Mouse (Mus musculus): ENCODE measurements around the gene C1s2. TPM values are rescaled to one million over a fixed set of nuclear protein-coding genes. Genes with fewer than 3 reads are reported as not detected.
A peak's percentile ranks its signal among the peaks of the same experiment; 100 is the strongest.
"Not testable (repeated sequence)": the region's sequence is repeated elsewhere in the genome, so short reads cannot be mapped to it uniquely, and the experiment has no call there.

Gene C1s2
- total and polyA plus RNA-seq, 2 experiments: 0.09 TPM; not detected in 1

DNA sequence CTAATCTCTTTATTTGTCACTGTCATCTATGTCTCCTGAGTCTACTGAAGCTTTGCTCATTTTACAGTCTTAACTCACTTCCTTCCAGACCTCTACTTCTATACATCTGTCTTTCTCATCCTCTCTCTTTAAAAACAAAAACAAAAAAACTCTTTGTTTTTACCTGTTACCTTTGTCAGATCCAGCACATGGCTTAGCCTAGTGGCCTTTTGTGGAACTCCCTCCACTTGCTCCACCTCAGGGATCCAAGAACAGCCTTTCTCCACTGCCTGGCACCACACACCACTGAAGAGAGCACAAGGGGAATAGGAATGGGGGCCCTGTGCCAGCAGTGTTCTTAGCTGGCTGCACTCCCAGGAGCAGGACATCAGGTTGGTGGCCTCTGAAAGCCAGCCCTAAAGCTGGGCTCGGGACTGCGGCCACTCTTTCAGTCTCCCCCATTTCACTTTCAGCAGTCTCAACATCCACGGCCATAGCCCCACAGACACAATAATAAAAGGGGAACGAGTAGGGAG, 43.6 kb downstream of the C1s2 start:
- peak; percentile 27 for DNase-seq (ENCODE audit: extremely low read depth, low read depth, low spot score)
- 56% methylated on average over 4 of the region's 4 CpGs for WGBS
- H3K4me3 ChIP-seq (ENCODE audit: insufficient read depth, low read depth, low read length): no peak overlapping the region
- no peak overlapping the region for H3K27ac ChIP-seq (replicated peaks; ENCODE audit: insufficient read depth, low read depth, low read length)
- H3K36me3 ChIP-seq (ENCODE audit: control insufficient read depth, insufficient read depth, low read length): no peaks in the 10 kb centered on the region
- TF ChIP-seq CTCF (IDR thresholded peaks at IDR 0.05; ENCODE audit: low read depth, low read length) (no peak), POLR2A (IDR thresholded peaks at IDR 0.05; ENCODE audit: extremely low read depth, insufficient read depth, low read length) (no peak)
- H3K9ac ChIP-seq (ENCODE audit: low read depth, low read length): no peak overlapping the region
- H3K4me1 ChIP-seq (ENCODE audit: control insufficient read depth, insufficient read depth, low read length): no peaks in the 10 kb centered on the region
- no peaks in the 10 kb centered on the region for H3K79me2 ChIP-seq (ENCODE audit: control insufficient read depth, insufficient read depth, low read length)
- no peaks in the 10 kb centered on the region for H3K27me3 ChIP-seq (ENCODE audit: control insufficient read depth, insufficient read depth, low read length)

DNA sequence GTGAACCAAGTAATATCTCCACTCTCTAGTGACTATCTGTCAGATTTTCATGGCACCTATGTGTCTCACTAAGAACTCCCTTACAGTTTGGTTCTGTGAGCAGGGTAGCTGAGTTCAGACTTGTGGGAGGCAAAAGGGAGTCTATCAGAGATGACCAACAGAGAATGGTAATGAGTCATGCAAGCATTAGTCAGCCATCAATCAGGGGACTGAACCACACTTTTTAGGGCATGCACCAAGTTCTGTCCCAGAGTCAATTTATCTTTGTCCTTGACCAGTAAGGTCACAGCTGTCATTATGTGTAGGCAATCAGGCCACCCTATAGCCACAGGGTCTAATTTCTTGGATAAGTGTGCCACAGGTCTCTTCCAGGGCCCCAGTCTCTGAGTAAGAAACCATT, 47.1 kb downstream of the C1s2 start:
- no peaks in the 10 kb centered on the region for H3K27me3 ChIP-seq (ENCODE audit: control insufficient read depth, insufficient read depth, low read length)
- TF ChIP-seq POLR2A (IDR thresholded peaks at IDR 0.05; ENCODE audit: extremely low read depth, insufficient read depth, low read length) (no peak), CTCF (IDR thresholded peaks at IDR 0.05; ENCODE audit: low read depth, low read length) (no peak)
- no peaks in the 10 kb centered on the region for H3K79me2 ChIP-seq (ENCODE audit: control insufficient read depth, insufficient read depth, low read length)
- H3K36me3 ChIP-seq (ENCODE audit: control insufficient read depth, insufficient read depth, low read length): no peaks in the 10 kb centered on the region
- no peak for DNase-seq (ENCODE audit: extremely low read depth, low read depth, low spot score)
- peaks cover 3% of the 10 kb centered on the region; the same call in 1 of the 2 replicates for H3K4me1 ChIP-seq (ENCODE audit: control insufficient read depth, insufficient read depth, low read length)
- no peak overlapping the region for H3K4me3 ChIP-seq (ENCODE audit: insufficient read depth, low read depth, low read length)
- H3K9ac ChIP-seq (ENCODE audit: low read depth, low read length): no peak overlapping the region
- no peak overlapping the region for H3K27ac ChIP-seq (replicated peaks; ENCODE audit: insufficient read depth, low read depth, low read length)

DNA sequence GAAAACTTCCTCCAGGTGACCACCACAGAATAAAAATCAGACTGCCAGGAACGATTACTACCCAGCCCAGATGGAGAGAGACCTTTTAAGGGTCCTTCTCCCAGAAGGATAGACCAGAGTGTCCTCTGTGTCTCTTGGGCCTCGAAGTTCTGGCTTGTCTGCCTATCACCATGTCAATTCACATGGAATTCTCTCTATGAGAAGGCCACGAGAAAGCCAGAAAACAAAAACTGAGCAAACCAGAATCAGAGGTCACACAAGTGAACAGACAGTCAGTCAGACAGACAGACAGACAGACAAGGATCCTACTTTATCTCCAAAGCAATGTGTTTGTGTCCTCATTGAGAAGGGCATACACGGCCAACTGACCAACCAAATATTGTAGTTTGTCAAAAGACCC, 49.6 kb downstream of the C1s2 start:
- WGBS: 54% methylated on average over 4 of the region's 4 CpGs
- H3K27me3 ChIP-seq (ENCODE audit: control insufficient read depth, insufficient read depth, low read length): no peaks in the 10 kb centered on the region

DNA sequence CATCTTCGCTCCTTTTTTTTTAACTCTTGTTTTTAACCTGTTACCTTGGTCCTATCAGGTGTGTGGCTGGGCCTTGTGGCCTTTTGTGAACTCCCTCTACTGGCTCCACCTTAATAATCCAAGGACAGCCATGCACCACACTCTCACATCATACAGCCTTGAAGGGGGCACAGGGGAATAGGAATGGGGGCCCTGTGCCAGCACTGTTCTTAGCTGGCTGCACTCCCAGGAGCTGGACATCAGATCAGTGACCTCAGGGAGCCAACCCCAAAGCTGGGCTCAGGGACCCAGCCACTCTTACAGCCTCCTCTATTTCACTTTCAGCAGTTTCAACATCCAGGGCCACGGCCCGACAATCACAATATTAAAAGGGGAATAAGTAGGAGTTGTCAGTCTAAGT, 50.1 kb downstream of the C1s2 start:
- Histone ChIP-seq H3K79me2 (ENCODE audit: control insufficient read depth, insufficient read depth, low read length) (no peaks in the 10 kb centered on the region), H3K27ac (replicated peaks; ENCODE audit: insufficient read depth, low read depth, low read length) (no peak overlapping the region), H3K4me3 (ENCODE audit: insufficient read depth, low read depth, low read length) (no peak overlapping the region), H3K9ac (ENCODE audit: low read depth, low read length) (no peak overlapping the region), H3K4me1 (ENCODE audit: control insufficient read depth, insufficient read depth, low read length) (peaks cover 3% of the 10 kb centered on the region; the same call in 1 of the 2 replicates), H3K36me3 (ENCODE audit: control insufficient read depth, insufficient read depth, low read length) (no peaks in the 10 kb centered on the region), H3K27me3 (ENCODE audit: control insufficient read depth, insufficient read depth, low read length) (no peaks in the 10 kb centered on the region)
- DNase-seq (ENCODE audit: extremely low read depth, low read depth, low spot score): peak; percentile 41
- TF ChIP-seq POLR2A (IDR thresholded peaks at IDR 0.05; ENCODE audit: extremely low read depth, insufficient read depth, low read length) (no peak), CTCF (IDR thresholded peaks at IDR 0.05; ENCODE audit: low read depth, low read length) (no peak)
- 45% methylated on average over 3 of the region's 3 CpGs for WGBS

More for the DNA sequence above, 49.6 kb downstream of the C1s2 start:
- no peak overlapping the region for H3K4me3 ChIP-seq (ENCODE audit: insufficient read depth, low read depth, low read length)
- peaks cover 3% of the 10 kb centered on the region; the same call in 1 of the 2 replicates for H3K4me1 ChIP-seq (ENCODE audit: control insufficient read depth, insufficient read depth, low read length)
- no peaks in the 10 kb centered on the region for H3K36me3 ChIP-seq (ENCODE audit: control insufficient read depth, insufficient read depth, low read length)
- H3K9ac ChIP-seq (ENCODE audit: low read depth, low read length): no peak overlapping the region
- H3K79me2 ChIP-seq (ENCODE audit: control insufficient read depth, insufficient read depth, low read length): no peaks in the 10 kb centered on the region
- TF ChIP-seq POLR2A (IDR thresholded peaks at IDR 0.05; ENCODE audit: extremely low read depth, insufficient read depth, low read length) (no peak), CTCF (IDR thresholded peaks at IDR 0.05; ENCODE audit: low read depth, low read length) (no peak)
- no peak for DNase-seq (ENCODE audit: extremely low read depth, low read depth, low spot score)
- no peak overlapping the region for H3K27ac ChIP-seq (replicated peaks; ENCODE audit: insufficient read depth, low read depth, low read length)

DNA sequence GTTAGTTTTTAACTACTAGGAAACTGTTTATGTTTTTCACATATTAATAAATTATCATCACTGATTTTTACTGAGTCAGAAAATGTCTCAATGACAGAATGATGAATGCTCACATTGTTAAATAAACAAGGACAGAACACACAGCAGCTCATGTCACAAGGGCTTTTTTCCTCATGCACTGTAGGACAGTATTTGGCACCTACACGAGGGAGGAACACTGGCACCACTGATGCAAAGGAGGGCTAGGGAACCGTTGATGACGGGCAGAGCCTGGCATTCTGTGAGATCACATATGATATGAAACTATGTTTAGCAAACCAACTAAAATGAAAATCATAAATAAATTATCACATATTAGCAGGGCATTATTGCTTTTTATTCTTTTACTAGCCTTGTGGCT, 51.0 kb downstream of the C1s2 start:
- Histone ChIP-seq H3K4me1 (ENCODE audit: control insufficient read depth, insufficient read depth, low read length) (peaks cover 3% of the 10 kb centered on the region; the same call in 1 of the 2 replicates), H3K27me3 (ENCODE audit: control insufficient read depth, insufficient read depth, low read length) (no peaks in the 10 kb centered on the region), H3K27ac (replicated peaks; ENCODE audit: insufficient read depth, low read depth, low read length) (no peak overlapping the region), H3K36me3 (ENCODE audit: control insufficient read depth, insufficient read depth, low read length) (no peaks in the 10 kb centered on the region), H3K79me2 (ENCODE audit: control insufficient read depth, insufficient read depth, low read length) (no peaks in the 10 kb centered on the region), H3K9ac (ENCODE audit: low read depth, low read length) (no peak overlapping the region), H3K4me3 (ENCODE audit: insufficient read depth, low read depth, low read length) (no peak overlapping the region)
- WGBS: 37% methylated on average over 3 of the region's 3 CpGs
- TF ChIP-seq CTCF (IDR thresholded peaks at IDR 0.05; ENCODE audit: low read depth, low read length) (no peak), POLR2A (IDR thresholded peaks at IDR 0.05; ENCODE audit: extremely low read depth, insufficient read depth, low read length) (no peak)
- DNase-seq (ENCODE audit: extremely low read depth, low read depth, low spot score): no peak

DNA sequence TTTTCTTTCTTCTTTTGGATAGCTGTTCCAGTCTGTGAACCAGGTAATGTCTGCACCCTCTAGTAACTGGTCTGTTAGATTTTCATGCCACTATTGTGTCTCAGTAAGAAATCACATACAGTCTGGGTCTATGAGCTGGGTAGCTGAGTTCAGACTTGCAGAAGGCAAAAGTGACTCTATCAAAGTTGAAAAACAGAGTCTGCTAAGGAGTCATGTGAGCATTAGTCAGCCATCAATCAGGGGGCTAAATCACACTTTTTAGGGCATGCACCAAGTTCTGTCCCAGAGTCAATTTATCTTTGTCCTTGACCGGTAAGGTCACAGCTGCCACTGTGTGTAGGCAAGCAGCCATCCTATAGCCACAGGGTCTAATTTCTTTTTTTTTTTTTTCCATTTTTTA, 53.7 kb downstream of the C1s2 start:
- Histone ChIP-seq H3K27ac (replicated peaks; ENCODE audit: insufficient read depth, low read depth, low read length) (no peak overlapping the region), H3K79me2 (ENCODE audit: control insufficient read depth, insufficient read depth, low read length) (no peaks in the 10 kb centered on the region), H3K36me3 (ENCODE audit: control insufficient read depth, insufficient read depth, low read length) (no peaks in the 10 kb centered on the region), H3K9ac (ENCODE audit: low read depth, low read length) (no peak overlapping the region), H3K4me1 (ENCODE audit: control insufficient read depth, insufficient read depth, low read length) (peaks cover 3% of the 10 kb centered on the region; the same call in 1 of the 2 replicates), H3K4me3 (ENCODE audit: insufficient read depth, low read depth, low read length) (no peak overlapping the region), H3K27me3 (ENCODE audit: control insufficient read depth, insufficient read depth, low read length) (no peaks in the 10 kb centered on the region)
- TF ChIP-seq POLR2A (IDR thresholded peaks at IDR 0.05; ENCODE audit: extremely low read depth, insufficient read depth, low read length) (no peak), CTCF (IDR thresholded peaks at IDR 0.05; ENCODE audit: low read depth, low read length) (no peak)
- DNase-seq (ENCODE audit: extremely low read depth, low read depth, low spot score): no peak
- WGBS: 96% methylated on average over 1 of the region's 1 CpGs

DNA sequence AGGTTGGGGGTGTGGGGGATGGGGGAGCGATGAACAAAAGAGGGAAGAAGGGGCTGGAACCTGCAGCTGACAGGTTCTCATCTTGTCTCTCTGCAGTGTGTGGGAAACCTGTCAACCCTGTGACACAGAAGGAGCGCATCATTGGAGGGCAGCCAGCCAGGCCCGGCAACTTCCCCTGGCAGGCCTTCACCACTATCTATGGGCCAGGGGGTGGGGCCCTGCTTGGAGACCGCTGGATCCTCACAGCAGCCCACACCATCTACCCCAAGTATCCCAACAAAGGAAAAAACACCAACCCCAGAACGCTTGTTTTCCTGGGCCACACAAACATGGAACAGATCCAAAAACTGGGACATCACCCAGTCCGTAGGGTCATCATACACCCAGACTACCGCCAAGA, 55.7 kb downstream of the C1s2 start:
- not testable (repeated sequence) for DNase-seq (ENCODE audit: extremely low read depth, low read depth, low spot score); H3K27me3 ChIP-seq (ENCODE audit: control insufficient read depth, insufficient read depth, low read length)
- WGBS: 80% methylated on average over 6 of the region's 7 CpGs

DNA sequence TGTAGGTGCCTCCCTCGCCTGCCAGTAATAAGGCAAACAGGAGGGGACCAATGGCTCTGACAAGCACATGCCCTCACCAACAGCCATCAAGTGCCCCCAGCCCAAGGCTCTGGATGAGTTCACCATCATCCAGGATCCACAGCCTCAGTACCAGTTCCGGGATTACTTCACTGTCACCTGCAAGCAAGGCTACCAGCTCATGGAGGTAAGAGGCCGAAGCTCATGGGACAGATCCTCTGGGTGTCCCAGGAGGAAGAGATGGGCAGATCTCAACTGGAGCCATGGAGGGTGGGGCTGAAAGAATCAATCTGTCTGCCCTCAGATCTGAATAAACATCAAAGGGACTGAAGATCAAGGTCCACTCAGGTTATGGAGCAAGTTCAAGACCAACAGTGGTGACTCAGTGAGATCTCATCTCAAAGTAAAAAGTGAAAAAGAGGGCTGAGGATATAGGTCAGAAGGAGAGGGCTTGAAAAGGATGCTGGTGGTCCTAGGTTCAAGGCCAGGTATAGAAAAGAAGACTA, 60.7 kb downstream of the C1s2 start:
- WGBS: 62% methylated on average over 3 of the region's 3 CpGs
- not testable (repeated sequence) for H3K36me3 ChIP-seq (ENCODE audit: control insufficient read depth, insufficient read depth, low read length); H3K27ac ChIP-seq (replicated peaks; ENCODE audit: insufficient read depth, low read depth, low read length); H3K79me2 ChIP-seq (ENCODE audit: control insufficient read depth, insufficient read depth, low read length); H3K9ac ChIP-seq (ENCODE audit: low read depth, low read length); H3K27me3 ChIP-seq (ENCODE audit: control insufficient read depth, insufficient read depth, low read length); H3K4me1 ChIP-seq (ENCODE audit: control insufficient read depth, insufficient read depth, low read length); H3K4me3 ChIP-seq (ENCODE audit: insufficient read depth, low read depth, low read length)
- peak; percentile 75 for DNase-seq (ENCODE audit: extremely low read depth, low read depth, low spot score)

More for the DNA sequence above, 55.7 kb downstream of the C1s2 start:
- H3K79me2 ChIP-seq (ENCODE audit: control insufficient read depth, insufficient read depth, low read length); H3K4me1 ChIP-seq (ENCODE audit: control insufficient read depth, insufficient read depth, low read length); H3K4me3 ChIP-seq (ENCODE audit: insufficient read depth, low read depth, low read length); H3K36me3 ChIP-seq (ENCODE audit: control insufficient read depth, insufficient read depth, low read length); H3K27ac ChIP-seq (replicated peaks; ENCODE audit: insufficient read depth, low read depth, low read length); H3K9ac ChIP-seq (ENCODE audit: low read depth, low read length): not testable (repeated sequence)

All from liver, adult 2 months (tissue).